Mouse (Mus musculus): Measurements from ENCODE around the gene Rpl21. TPM values are rescaled to one million over a fixed set of nuclear protein-coding genes. Genes with fewer than 3 reads are reported as not detected.

Rpl21 gene
- polyA plus RNA-seq, 1 experiment = 381 TPM

GRCm38 (mm10) chr5:146823005-146823404, 9.7 kb upstream of the Rpl21 start:
- TF ChIP-seq CTCF (IDR thresholded peaks at IDR 0.05; ENCODE audit: extremely low read depth, insufficient read depth, low read length) = no peak
- no peak overlapping the region; the same call in 1 of the 2 replicates for H3K27ac ChIP-seq (ENCODE audit: insufficient read depth, low read length)
- peaks cover 8% of the 10 kb centered on the region; the same call in 1 of the 2 replicates for H3K4me1 ChIP-seq (ENCODE audit: control insufficient read depth, insufficient read depth, low read length)
- H3K4me3 ChIP-seq (ENCODE audit: insufficient read depth, low read length) = no peak overlapping the region

- TF ChIP-seq CTCF (IDR thresholded peaks at IDR 0.05; ENCODE audit: extremely low read depth, insufficient read depth, low read length) = no peak
- TF ChIP-seq POLR2A (IDR thresholded peaks at IDR 0.05; ENCODE audit: extremely low read depth, insufficient read depth, low read length) = no peak
- Histone ChIP-seq H3K4me3 (ENCODE audit: insufficient read depth, low read length) (no peak overlapping the region), H3K27ac (ENCODE audit: insufficient read depth, low read length) (no peak overlapping the region), H3K4me1 (ENCODE audit: control insufficient read depth, insufficient read depth, low read length) (no peaks in the 10 kb centered on the region)
Observed at GRCm38 (mm10) chr5:146829528-146829927, 3.2 kb upstream of the Rpl21 start.

- Histone ChIP-seq H3K4me1 (ENCODE audit: control insufficient read depth, insufficient read depth, low read length) (no peaks in the 10 kb centered on the region), H3K4me3 (ENCODE audit: insufficient read depth, low read length) (peak overlapping the region; percentile 70), H3K27ac (ENCODE audit: insufficient read depth, low read length) (peak overlapping the region; percentile 94; the same call in 1 of the 2 replicates)
- TF ChIP-seq CTCF (IDR thresholded peaks at IDR 0.05; ENCODE audit: extremely low read depth, insufficient read depth, low read length) (no peak), POLR2A (IDR thresholded peaks at IDR 0.05; ENCODE audit: extremely low read depth, insufficient read depth, low read length) (no peak)
Observed at GRCm38 (mm10) chr5:146832435-146832768, 288 bp upstream of the Rpl21 start.

- TF ChIP-seq POLR2A (IDR thresholded peaks at IDR 0.05; ENCODE audit: extremely low read depth, insufficient read depth, low read length) = no peak
- no peak for TF ChIP-seq CTCF (IDR thresholded peaks at IDR 0.05; ENCODE audit: extremely low read depth, insufficient read depth, low read length)
Observed at GRCm38 (mm10) chr5:146833673-146834201, 1.0 kb downstream of the Rpl21 start.

GRCm38 (mm10) chr5:146834959-146835358, 2.3 kb downstream of the Rpl21 start:
- H3K27ac ChIP-seq (ENCODE audit: insufficient read depth, low read length) = no peak overlapping the region
- H3K4me1 ChIP-seq (ENCODE audit: control insufficient read depth, insufficient read depth, low read length) = no peaks in the 10 kb centered on the region
- TF ChIP-seq POLR2A (IDR thresholded peaks at IDR 0.05; ENCODE audit: extremely low read depth, insufficient read depth, low read length) (no peak), CTCF (IDR thresholded peaks at IDR 0.05; ENCODE audit: extremely low read depth, insufficient read depth, low read length) (no peak)
- H3K4me3 ChIP-seq (ENCODE audit: insufficient read depth, low read length) = no peak overlapping the region

More at GRCm38 (mm10) chr5:146833673-146834201, 1.0 kb downstream of the Rpl21 start:
- H3K4me1 ChIP-seq (ENCODE audit: control insufficient read depth, insufficient read depth, low read length) = no peaks in the 10 kb centered on the region
- H3K27ac ChIP-seq (ENCODE audit: insufficient read depth, low read length) = 0 out of 2 replicates have a peak overlapping the region, but pooled peaks have one; percentile 94
- H3K4me3 ChIP-seq (ENCODE audit: insufficient read depth, low read length) = peak overlapping the region; percentile 70

GRCm38 (mm10) chr5:146837967-146838720, 5.5 kb downstream of the Rpl21 start:
- H3K4me3 ChIP-seq (ENCODE audit: insufficient read depth, low read length) = no peak overlapping the region
- TF ChIP-seq CTCF (IDR thresholded peaks at IDR 0.05; ENCODE audit: extremely low read depth, insufficient read depth, low read length) = no peak
- TF ChIP-seq POLR2A (IDR thresholded peaks at IDR 0.05; ENCODE audit: extremely low read depth, insufficient read depth, low read length) = no peak
- H3K27ac ChIP-seq (ENCODE audit: insufficient read depth, low read length) = no peak overlapping the region
- 0 out of 2 replicates have a peak, but pooled peaks cover 1% of the 10 kb centered on the region for H3K4me1 ChIP-seq (ENCODE audit: control insufficient read depth, insufficient read depth, low read length)

GRCm38 (mm10) chr5:146838836-146839648, 6.4 kb downstream of the Rpl21 start:
- no peak for TF ChIP-seq CTCF (IDR thresholded peaks at IDR 0.05; ENCODE audit: extremely low read depth, insufficient read depth, low read length)
- no peak for TF ChIP-seq POLR2A (IDR thresholded peaks at IDR 0.05; ENCODE audit: extremely low read depth, insufficient read depth, low read length)
- Histone ChIP-seq H3K4me1 (ENCODE audit: control insufficient read depth, insufficient read depth, low read length) (0 out of 2 replicates have a peak, but pooled peaks cover 1% of the 10 kb centered on the region), H3K4me3 (ENCODE audit: insufficient read depth, low read length) (no peak overlapping the region), H3K27ac (ENCODE audit: insufficient read depth, low read length) (no peak overlapping the region)

- peaks cover 1% of the 10 kb centered on the region; the same call in 1 of the 2 replicates for H3K4me1 ChIP-seq (ENCODE audit: control insufficient read depth, insufficient read depth, low read length)
- no peak overlapping the region for H3K4me3 ChIP-seq (ENCODE audit: insufficient read depth, low read length)
- TF ChIP-seq CTCF (IDR thresholded peaks at IDR 0.05; ENCODE audit: extremely low read depth, insufficient read depth, low read length) = no peak
- TF ChIP-seq POLR2A (IDR thresholded peaks at IDR 0.05; ENCODE audit: extremely low read depth, insufficient read depth, low read length) = no peak
- no peak overlapping the region for H3K27ac ChIP-seq (ENCODE audit: insufficient read depth, low read length)
Observed at GRCm38 (mm10) chr5:146839760-146840159, 7.1 kb downstream of the Rpl21 start.

GRCm38 (mm10) chr5:146840422-146840821, 7.7 kb downstream of the Rpl21 start:
- no peak overlapping the region for H3K4me3 ChIP-seq (ENCODE audit: insufficient read depth, low read length)
- no peak for TF ChIP-seq CTCF (IDR thresholded peaks at IDR 0.05; ENCODE audit: extremely low read depth, insufficient read depth, low read length)
- no peak for TF ChIP-seq POLR2A (IDR thresholded peaks at IDR 0.05; ENCODE audit: extremely low read depth, insufficient read depth, low read length)
- peaks cover 1% of the 10 kb centered on the region; the same call in 1 of the 2 replicates for H3K4me1 ChIP-seq (ENCODE audit: control insufficient read depth, insufficient read depth, low read length)
- no peak overlapping the region for H3K27ac ChIP-seq (ENCODE audit: insufficient read depth, low read length)

Data from cortical plate, adult 2 months (tissue).